Mouse (Mus musculus) C2C12 (cell line): ENCODE results near the gene Stat5b. TPM values are rescaled to one million over a fixed set of nuclear protein-coding genes. Genes with fewer than 3 reads are reported as not detected.

ENCODE experiments used
- H3K27me3 ChIP-seq: one replicate; pipeline ENCODE4 v1.6.1; 2011; ENCODE audit not compliant: control insufficient read depth, insufficient read depth, insufficient read length
- H3K36me3 ChIP-seq: one replicate; pipeline ENCODE4 v1.6.1; 2011; ENCODE audit not compliant: control insufficient read depth, insufficient read depth
- H3K4me3 ChIP-seq: one replicate; pipeline ENCODE4 v1.5.1; 2011; ENCODE audit warnings: mild to moderate bottlenecking, control low read depth; ENCODE audit not compliant: poor library complexity, insufficient read depth, severe bottlenecking
- H3K79me2 ChIP-seq: one replicate; pipeline ENCODE4 v1.6.1; 2011; ENCODE audit not compliant: control insufficient read depth, insufficient read depth
- H3K79me3 ChIP-seq: one replicate; pipeline ENCODE4 v1.6.1; 2011; ENCODE audit warnings: low read depth, control low read depth
- H3ac ChIP-seq: one replicate; pipeline ENCODE3; 2011; ENCODE audit warnings: low read depth; ENCODE audit not compliant: control insufficient read depth, insufficient read length
- CEBPB ChIP-seq: IDR thresholded peaks from one replicate; pipeline ENCODE4 v1.6.1; 2011; ENCODE audit warnings: low read depth, mild to moderate bottlenecking, control low read depth, moderate library complexity
- CTCF ChIP-seq: IDR thresholded peaks from one replicate; pipeline ENCODE4 v1.5.1; 2011; ENCODE audit not compliant: control insufficient read depth, insufficient read depth, insufficient read length
- FOSL1 ChIP-seq: IDR thresholded peaks from one replicate; pipeline ENCODE4 v1.8.0; 2011; ENCODE audit warnings: mild to moderate bottlenecking, low read length; ENCODE audit not compliant: poor library complexity, insufficient read depth, severe bottlenecking
- MAX ChIP-seq: IDR thresholded peaks from one replicate; pipeline ENCODE4 v1.6.1; 2011; ENCODE audit warnings: mild to moderate bottlenecking, control low read depth
- MYOD1 ChIP-seq: IDR thresholded peaks from one replicate; pipeline ENCODE4 v1.6.1; 2011; ENCODE audit warnings: low read depth; ENCODE audit not compliant: control insufficient read depth, insufficient read length
- MYOG ChIP-seq: IDR thresholded peaks from one replicate; pipeline ENCODE4 v1.6.1; 2011; ENCODE audit not compliant: control insufficient read depth, insufficient read length; ENCODE audit errors: extremely low read depth
- USF1 ChIP-seq: IDR thresholded peaks from one replicate; pipeline ENCODE4 v1.6.1; 2011; ENCODE audit warnings: low read depth, mild to moderate bottlenecking, control low read depth, moderate library complexity
- polyA plus RNA-seq: library from polyadenylated mRNA; unstranded; fragments of >200 nt; fragmentation: generic; extraction: Trizol; gene quantifications from one replicate; pipeline ENCODE4 v1.2.1, GENCODE M21; 2012; ENCODE audit warnings: missing spikeins

The Stat5b gene
- polyA plus RNA-seq, 1 experiment = 2.4 TPM

- Histone ChIP-seq H3K79me3 (no peaks in the 10 kb centered on the region), H3K27me3 (peaks cover 3% of the 10 kb centered on the region), H3K4me3 (no peak overlapping the region), H3K79me2 (no peaks in the 10 kb centered on the region), H3K36me3 (no peaks in the 10 kb centered on the region), H3ac (no peak overlapping the region)
- TF ChIP-seq MYOG (no peak), MAX (no peak), FOSL1 (no peak), USF1 (no peak), CEBPB (no peak), CTCF (no peak), MYOD1 (no peak)
Measured at GRCm38 (mm10) chr11:100821605-100822220, 28.8 kb downstream of the Stat5b start.

- Histone ChIP-seq H3K79me3 (no peaks in the 10 kb centered on the region), H3K79me2 (no peaks in the 10 kb centered on the region), H3K4me3 (no peak overlapping the region), H3K27me3 (no peaks in the 10 kb centered on the region), H3K36me3 (no peaks in the 10 kb centered on the region), H3ac (no peak overlapping the region)
- TF ChIP-seq MYOG (no peak), FOSL1 (no peak), MAX (no peak), CEBPB (no peak), CTCF (no peak), USF1 (no peak), MYOD1 (no peak)
Measured at GRCm38 (mm10) chr11:100820047-100820446, 30.5 kb downstream of the Stat5b start.

DNA sequence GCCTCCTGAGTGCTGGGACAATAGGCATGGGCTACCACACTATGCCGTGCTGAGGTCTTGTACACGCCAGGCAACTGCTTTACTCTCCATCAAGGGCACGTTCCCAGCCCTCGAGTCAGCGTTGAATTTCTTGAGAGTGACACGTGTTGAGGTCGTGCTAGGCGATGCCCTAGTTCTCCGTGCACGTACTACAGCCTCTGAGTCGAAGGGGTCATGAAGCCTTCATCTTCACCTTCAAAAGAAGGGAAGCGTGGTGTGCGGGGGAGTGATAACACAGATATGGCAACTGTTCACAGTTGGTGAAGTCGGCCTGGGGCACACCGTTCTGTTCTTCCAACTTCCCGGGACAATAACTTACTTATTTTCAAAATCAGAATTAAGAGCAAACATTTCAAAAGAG lies 30.9 kb downstream of the Stat5b start:
- H3K27me3 ChIP-seq = no peaks in the 10 kb centered on the region
- H3K36me3 ChIP-seq = no peaks in the 10 kb centered on the region
- TF ChIP-seq MYOG = no peak
- TF ChIP-seq CEBPB = no peak
- no peak for TF ChIP-seq CTCF
- no peak for TF ChIP-seq USF1
- TF ChIP-seq MYOD1 = no peak
- TF ChIP-seq MAX = no peak
- TF ChIP-seq FOSL1 = no peak
- no peaks in the 10 kb centered on the region for H3K79me3 ChIP-seq
- H3K79me2 ChIP-seq = no peaks in the 10 kb centered on the region
- H3ac ChIP-seq = no peak overlapping the region
- H3K4me3 ChIP-seq = no peak overlapping the region

- Histone ChIP-seq H3K79me3 (no peaks in the 10 kb centered on the region), H3K79me2 (no peaks in the 10 kb centered on the region), H3K36me3 (no peaks in the 10 kb centered on the region), H3K4me3 (no peak overlapping the region), H3ac (no peak overlapping the region), H3K27me3 (peaks cover 3% of the 10 kb centered on the region)
- TF ChIP-seq USF1 = no peak
- TF ChIP-seq MYOD1 = no peak
- TF ChIP-seq CEBPB = no peak
- no peak for TF ChIP-seq CTCF
- TF ChIP-seq MYOG = no peak
- no peak for TF ChIP-seq MAX
- TF ChIP-seq FOSL1 = no peak
Measured at GRCm38 (mm10) chr11:100819048-100819447, 31.5 kb downstream of the Stat5b start.

GRCm38 (mm10) chr11:100818359-100819012 lies 32.0 kb downstream of the Stat5b start:
- Histone ChIP-seq H3K4me3 (no peak overlapping the region), H3K79me3 (no peaks in the 10 kb centered on the region), H3K27me3 (peaks cover 3% of the 10 kb centered on the region), H3ac (no peak overlapping the region), H3K79me2 (no peaks in the 10 kb centered on the region), H3K36me3 (no peaks in the 10 kb centered on the region)
- TF ChIP-seq CTCF = no peak
- no peak for TF ChIP-seq USF1
- TF ChIP-seq FOSL1 = no peak
- TF ChIP-seq CEBPB = no peak
- TF ChIP-seq MYOD1 = no peak
- TF ChIP-seq MAX = no peak
- TF ChIP-seq MYOG = no peak
